Mouse (Mus musculus): ENCODE data around the gene Thegl. TPM values are rescaled to one million over a fixed set of nuclear protein-coding genes. Genes with fewer than 3 reads are reported as not detected.
"Not testable (repeated sequence)": the region's sequence is repeated elsewhere in the genome, so short reads cannot be mapped to it uniquely, and the experiment has no call there.

The Thegl gene
- 0.12 TPM in 1 of 2 replicates, not detected in the other for polyA plus RNA-seq (2016; fragmentation: Nextera tagmentation; extraction: Ambion mirVana)

DNA sequence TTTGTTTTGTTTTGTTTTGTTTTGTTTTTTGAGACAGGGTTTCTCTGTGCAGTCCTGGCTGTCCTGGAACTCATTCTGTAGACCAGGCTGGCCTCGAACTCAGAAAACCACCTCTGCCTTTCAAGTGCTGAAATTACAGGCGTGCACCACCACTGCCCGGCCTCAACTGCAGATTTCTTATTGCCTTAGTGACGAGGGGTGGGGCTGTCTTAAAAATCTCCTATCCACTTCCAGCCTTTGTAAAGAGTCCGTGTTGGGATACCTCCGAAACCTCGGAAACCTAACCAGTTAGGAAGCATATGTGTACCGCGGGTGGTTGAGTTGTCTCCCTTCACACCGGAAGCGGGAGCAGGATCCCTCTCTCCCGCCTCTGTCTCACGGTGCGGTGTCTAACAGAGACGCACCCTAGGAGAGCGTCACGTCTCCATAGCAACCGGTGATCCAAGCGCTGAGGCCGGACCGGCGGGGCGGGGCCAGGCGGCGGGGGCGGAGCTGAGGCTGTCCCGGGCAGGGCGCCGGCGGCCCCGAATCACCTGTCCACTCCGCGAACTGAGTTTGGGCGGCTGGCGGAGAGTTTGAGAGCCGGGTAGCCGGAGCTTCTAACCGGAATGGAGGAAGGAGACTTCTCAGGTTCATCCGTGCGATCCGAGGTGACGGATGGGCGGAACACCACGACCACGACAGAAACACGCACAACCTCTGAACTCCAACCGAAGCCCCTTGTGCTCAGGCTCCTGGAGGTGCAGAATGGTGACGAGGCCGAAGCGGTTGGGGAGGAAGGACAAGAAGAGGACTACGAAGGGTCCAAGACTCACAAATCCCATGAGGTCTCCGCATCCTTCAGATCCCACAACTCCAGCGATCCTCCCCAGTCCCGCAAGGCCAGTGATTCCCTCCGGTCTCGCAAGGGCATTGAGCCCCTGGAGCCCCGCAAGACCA lies at the start of gene Thegl:
Thegl (plus strand) TSS at position 480 of the 939 bp plus-strand sequence.
- peaks cover 27% of the 10 kb centered on the region for H3K27me3 ChIP-seq (ENCODE audit: low read depth, poor library complexity, severe bottlenecking)
- H3K27ac ChIP-seq (replicated peaks): 0 out of 2 replicates have a peak within 1 kb of the TSS, but pooled peaks have one; percentile 4
- 10% methylated on average over 57 of the region's 57 CpGs for WGBS
- H3K4me1 ChIP-seq: peaks cover 12% of the 10 kb centered on the region
- peak within 1 kb of the TSS; percentile 66 for H3K4me3 ChIP-seq
- H3K9me3 ChIP-seq (replicated peaks): no peaks in the 10 kb centered on the region
- no peaks in the 10 kb centered on the region for H3K36me3 ChIP-seq
- DNase-seq (ENCODE audit: low spot score): peak; percentile 86

DNA sequence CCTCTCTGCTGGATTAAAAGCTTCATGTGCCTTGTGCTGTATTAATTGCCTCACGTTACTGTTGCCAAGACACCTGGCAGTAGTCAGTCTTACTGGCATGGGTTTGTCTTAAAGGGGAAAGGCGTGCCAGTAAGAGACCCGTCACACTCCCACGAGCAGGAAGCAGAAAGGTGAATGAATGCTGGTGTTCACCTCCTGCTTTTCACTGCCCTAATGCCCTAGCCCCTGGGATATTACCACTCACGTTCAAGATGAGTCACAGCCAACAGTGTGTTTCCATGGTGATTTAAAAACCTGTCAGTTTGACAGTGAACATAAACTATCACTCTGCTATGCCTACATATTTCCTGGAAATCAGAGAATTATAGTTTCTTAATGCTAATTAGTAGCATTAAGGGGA lies 46.6 kb upstream of the Thegl start:
- Histone ChIP-seq H3K27ac (replicated peaks) (no peak overlapping the region), H3K4me3 (no peak overlapping the region), H3K4me1 (peaks cover 10% of the 10 kb centered on the region), H3K36me3 (peaks cover 76% of the 10 kb centered on the region), H3K9me3 (replicated peaks) (no peaks in the 10 kb centered on the region), H3K27me3 (ENCODE audit: low read depth, poor library complexity, severe bottlenecking) (no peaks in the 10 kb centered on the region)
- DNase-seq (ENCODE audit: low spot score): no peak
- WGBS: 84% methylated on average over 5 of the region's 5 CpGs

DNA sequence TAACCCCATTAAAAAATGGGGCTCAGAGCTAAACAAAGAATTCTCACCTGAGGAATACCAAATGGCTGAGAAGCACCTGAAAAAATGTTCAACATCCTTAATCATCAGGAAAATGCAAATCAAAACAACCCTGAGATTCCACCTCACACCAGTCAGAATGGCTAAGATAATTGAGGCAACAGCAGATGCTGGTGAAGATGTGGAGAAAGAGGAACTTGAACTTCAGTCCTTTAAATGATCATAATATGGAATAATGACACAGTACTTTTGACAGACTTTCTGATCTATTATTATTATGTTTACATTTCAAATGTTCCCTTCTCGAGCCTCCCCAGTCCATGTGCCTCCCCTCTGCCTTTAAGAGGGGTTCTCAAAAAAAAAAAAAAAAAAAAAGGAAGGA lies 44.7 kb upstream of the Thegl start:
- not testable (repeated sequence) for H3K4me3 ChIP-seq; H3K27me3 ChIP-seq (ENCODE audit: low read depth, poor library complexity, severe bottlenecking); DNase-seq (ENCODE audit: low spot score); H3K27ac ChIP-seq (replicated peaks); H3K9me3 ChIP-seq (replicated peaks)
- H3K36me3 ChIP-seq: peaks cover 58% of the 10 kb centered on the region
- H3K4me1 ChIP-seq: peaks cover 18% of the 10 kb centered on the region
- WGBS: 88% methylated on average over 1 of the region's 1 CpGs

DNA sequence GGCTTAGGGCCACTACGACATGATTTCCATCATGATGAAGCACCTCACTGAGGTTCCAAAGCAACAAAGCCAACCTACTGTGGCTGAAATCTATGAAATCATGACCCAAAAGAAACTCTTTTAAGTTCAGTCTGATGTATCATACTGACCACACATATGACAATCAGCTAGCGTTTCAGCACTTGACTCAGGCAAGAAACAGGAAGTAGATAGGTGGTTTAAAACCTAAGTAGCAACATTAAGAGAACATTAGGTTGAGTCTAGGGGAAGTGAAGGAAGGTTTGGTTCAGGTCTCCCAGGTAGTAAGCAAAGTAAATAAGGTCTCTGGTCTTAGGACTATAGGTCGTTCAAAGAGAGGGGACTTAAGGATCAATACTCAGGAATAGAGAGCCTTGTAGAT lies 42.3 kb upstream of the Thegl start:
- peak overlapping the region; percentile 73 for H3K4me3 ChIP-seq
- no peaks in the 10 kb centered on the region for H3K9me3 ChIP-seq (replicated peaks)
- no peaks in the 10 kb centered on the region for H3K27me3 ChIP-seq (ENCODE audit: low read depth, poor library complexity, severe bottlenecking)
- peaks cover 55% of the 10 kb centered on the region for H3K36me3 ChIP-seq
- DNase-seq (ENCODE audit: low spot score): no peak
- no peak overlapping the region for H3K27ac ChIP-seq (replicated peaks)
- peaks cover 18% of the 10 kb centered on the region for H3K4me1 ChIP-seq
- WGBS: 64% methylated on average over 3 of the region's 3 CpGs

DNA sequence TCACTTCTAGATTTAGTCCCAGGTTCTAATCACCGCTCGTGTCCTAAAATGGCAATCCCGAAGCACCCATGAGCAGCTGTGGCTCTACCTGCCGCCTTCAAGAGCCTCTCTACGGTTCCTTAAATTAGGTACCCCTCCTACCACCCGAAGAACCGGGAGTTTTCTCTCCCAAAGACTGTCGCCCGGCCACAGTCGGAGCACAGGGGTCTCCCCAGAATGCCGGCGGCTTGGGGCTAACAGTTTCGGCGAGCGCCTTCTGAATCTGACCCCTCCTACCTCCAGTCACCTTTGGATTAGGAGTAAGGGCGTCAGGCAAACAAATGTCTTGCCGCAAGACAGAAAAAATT lies 41.6 kb upstream of the Thegl start:
- WGBS: 5% methylated on average over 17 of the region's 17 CpGs
- Histone ChIP-seq H3K27me3 (ENCODE audit: low read depth, poor library complexity, severe bottlenecking) (no peaks in the 10 kb centered on the region), H3K36me3 (peaks cover 55% of the 10 kb centered on the region), H3K4me3 (peak overlapping the region; percentile 73), H3K27ac (replicated peaks) (peak overlapping the region; percentile 89), H3K9me3 (replicated peaks) (no peaks in the 10 kb centered on the region), H3K4me1 (peaks cover 18% of the 10 kb centered on the region)
- no peak for DNase-seq (ENCODE audit: low spot score)

DNA sequence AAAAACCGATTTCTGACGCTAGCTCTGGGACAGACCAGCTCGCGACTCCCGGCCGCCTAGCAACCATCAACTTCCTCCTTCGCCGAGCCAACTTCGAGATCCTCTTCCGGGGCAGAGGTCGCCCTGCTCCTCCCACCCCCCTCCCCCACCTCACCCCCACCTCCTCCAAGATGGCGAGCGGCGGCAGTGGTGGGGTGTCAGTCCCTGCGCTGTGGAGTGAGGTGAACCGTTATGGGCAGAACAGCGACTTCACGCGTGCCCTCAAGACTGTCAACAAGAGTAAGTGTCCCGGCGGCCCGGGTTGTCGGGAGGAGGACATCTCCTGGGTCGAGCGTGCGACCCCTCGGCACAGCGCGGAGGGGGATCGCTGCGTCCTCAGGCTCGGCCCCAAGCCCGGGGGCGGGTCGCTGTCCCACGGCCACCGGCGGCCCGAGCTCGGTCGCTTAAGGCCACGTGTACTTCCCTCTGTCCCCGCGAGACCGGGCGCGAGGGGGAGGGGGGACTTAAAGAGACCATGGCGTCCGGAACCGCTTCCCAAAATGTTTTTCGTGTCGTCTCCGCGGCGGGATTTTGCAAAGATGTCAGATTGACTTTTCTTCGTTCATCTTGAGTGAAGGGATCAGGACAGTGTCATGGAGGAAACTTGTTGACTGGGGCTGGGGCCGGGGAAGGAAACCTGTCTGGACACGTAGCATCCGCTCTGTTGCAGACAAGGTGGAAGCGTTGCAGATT lies 41.1 kb upstream of the Thegl start, which contains the start of gene Srp72:
Srp72 (plus strand) TSS at position 130 of the 732 bp plus-strand sequence.
- peak; percentile 93 for DNase-seq (ENCODE audit: low spot score)
- peaks cover 55% of the 10 kb centered on the region for H3K36me3 ChIP-seq
- peak within 1 kb of the TSS; percentile 89 for H3K27ac ChIP-seq (replicated peaks)
- peaks cover 18% of the 10 kb centered on the region for H3K4me1 ChIP-seq
- H3K9me3 ChIP-seq (replicated peaks): no peaks in the 10 kb centered on the region
- H3K27me3 ChIP-seq (ENCODE audit: low read depth, poor library complexity, severe bottlenecking): no peaks in the 10 kb centered on the region
- peak within 1 kb of the TSS; percentile 73 for H3K4me3 ChIP-seq
- WGBS: under 1% methylated on average over 60 of the region's 60 CpGs

DNA sequence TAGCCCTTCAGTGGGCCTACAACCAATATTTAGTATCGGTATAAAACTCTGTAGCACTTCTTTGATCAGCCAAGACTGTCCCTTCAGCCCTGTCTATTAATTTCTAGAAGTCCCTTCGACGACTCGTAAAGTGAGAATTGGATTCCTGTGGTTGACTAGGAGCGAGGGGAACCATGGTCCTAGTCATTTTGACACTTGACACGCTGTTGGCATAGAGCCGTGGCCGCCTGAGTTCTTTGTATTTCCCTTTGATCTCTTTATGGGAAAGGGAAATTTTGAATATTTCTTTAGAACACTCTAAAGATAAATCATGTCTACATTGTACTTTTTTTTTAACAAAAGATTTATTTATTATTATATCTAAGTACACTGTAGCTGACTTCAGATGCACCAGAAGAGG lies 40.1 kb upstream of the Thegl start:
- WGBS: 89% methylated on average over 8 of the region's 8 CpGs
- Histone ChIP-seq H3K36me3 (peaks cover 55% of the 10 kb centered on the region), H3K27me3 (ENCODE audit: low read depth, poor library complexity, severe bottlenecking) (no peaks in the 10 kb centered on the region), H3K27ac (replicated peaks) (no peak overlapping the region), H3K9me3 (replicated peaks) (no peaks in the 10 kb centered on the region), H3K4me1 (peaks cover 18% of the 10 kb centered on the region), H3K4me3 (peak overlapping the region; percentile 73)
- no peak for DNase-seq (ENCODE audit: low spot score)

DNA sequence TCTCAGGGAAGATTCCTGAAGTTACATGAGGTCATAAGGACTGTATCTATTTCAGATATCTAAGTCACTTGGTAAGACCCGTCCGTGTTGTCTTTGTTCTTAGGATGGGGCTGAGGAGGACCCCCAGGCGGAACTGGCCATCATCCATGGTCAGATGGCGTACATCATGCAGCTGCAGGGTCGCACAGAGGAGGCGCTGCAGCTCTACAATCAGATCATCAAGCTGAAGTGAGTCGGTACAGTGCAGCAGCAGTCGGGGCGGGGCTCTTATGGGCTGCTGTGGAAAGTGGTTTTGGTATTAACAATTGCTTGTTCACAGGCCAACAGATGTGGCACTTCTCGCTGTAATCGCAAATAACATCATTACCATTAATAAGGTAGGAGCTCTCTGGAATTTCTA lies 31.8 kb upstream of the Thegl start:
- 91% methylated on average over 11 of the region's 11 CpGs for WGBS
- Histone ChIP-seq H3K4me3 (no peak overlapping the region), H3K36me3 (peaks cover 94% of the 10 kb centered on the region), H3K27ac (replicated peaks) (no peak overlapping the region), H3K9me3 (replicated peaks) (no peaks in the 10 kb centered on the region), H3K4me1 (no peaks in the 10 kb centered on the region), H3K27me3 (ENCODE audit: low read depth, poor library complexity, severe bottlenecking) (no peaks in the 10 kb centered on the region)
- DNase-seq (ENCODE audit: low spot score): no peak

DNA sequence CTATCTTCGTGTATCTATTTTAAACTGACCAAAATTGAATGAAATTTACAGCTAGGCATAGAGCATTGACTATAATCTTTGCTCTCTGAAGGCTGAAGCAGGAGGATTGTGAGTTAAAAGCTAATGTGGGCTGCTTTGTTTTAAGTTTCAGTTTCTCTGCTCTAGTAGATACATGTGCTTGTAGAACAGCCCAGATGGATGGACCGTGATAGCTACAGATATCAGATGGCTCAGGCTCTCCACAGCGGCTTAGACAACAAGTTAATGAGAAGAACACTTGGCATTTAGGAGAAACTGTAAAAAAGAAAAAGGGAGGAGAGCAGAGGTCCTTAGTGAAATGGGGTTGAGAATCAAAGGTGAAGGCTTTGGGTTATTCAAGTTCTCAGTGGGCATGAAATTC lies 25.0 kb upstream of the Thegl start:
- Histone ChIP-seq H3K4me3 (no peak overlapping the region), H3K36me3 (peaks cover 95% of the 10 kb centered on the region), H3K27ac (replicated peaks) (no peak overlapping the region), H3K4me1 (no peaks in the 10 kb centered on the region), H3K9me3 (replicated peaks) (no peaks in the 10 kb centered on the region), H3K27me3 (ENCODE audit: low read depth, poor library complexity, severe bottlenecking) (no peaks in the 10 kb centered on the region)
- DNase-seq (ENCODE audit: low spot score): no peak
- WGBS: 96% methylated on average over 3 of the region's 3 CpGs

DNA sequence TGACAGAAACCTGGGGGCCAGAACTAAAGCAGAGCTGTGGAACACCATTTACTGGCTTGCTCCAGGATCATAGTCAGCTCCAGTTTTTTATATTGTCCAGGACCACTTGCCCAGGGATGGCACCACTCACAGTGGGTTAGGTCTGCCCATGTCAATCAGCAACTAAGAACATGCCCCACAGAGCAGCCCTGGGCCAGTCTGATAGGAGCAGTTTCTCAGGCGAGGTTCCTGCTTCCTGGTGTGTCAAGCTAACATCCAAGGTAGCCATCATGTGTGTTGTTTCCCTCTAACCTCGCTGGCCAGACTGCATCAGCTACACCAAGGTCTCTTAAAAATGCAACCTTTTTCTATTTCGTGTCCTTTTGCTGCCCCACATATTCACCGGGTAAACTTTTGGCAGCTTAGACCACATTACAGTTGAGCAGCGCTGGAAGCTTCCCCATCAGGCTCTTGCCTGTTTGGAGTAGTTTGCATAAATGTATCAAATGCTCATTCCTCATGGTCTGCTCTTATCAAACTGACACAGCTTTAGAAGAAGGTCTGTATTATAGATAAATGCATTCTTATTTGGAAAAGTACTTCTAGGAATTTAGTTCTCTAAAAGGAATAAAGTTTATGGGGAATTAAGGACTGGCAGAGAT lies 22.5 kb upstream of the Thegl start:
- Histone ChIP-seq H3K36me3 (peaks cover 96% of the 10 kb centered on the region), H3K4me3 (no peak overlapping the region), H3K27me3 (ENCODE audit: low read depth, poor library complexity, severe bottlenecking) (no peaks in the 10 kb centered on the region), H3K9me3 (replicated peaks) (no peaks in the 10 kb centered on the region), H3K27ac (replicated peaks) (no peak overlapping the region), H3K4me1 (no peaks in the 10 kb centered on the region)
- 93% methylated on average over 5 of the region's 5 CpGs for WGBS
- DNase-seq (ENCODE audit: low spot score): no peak

DNA sequence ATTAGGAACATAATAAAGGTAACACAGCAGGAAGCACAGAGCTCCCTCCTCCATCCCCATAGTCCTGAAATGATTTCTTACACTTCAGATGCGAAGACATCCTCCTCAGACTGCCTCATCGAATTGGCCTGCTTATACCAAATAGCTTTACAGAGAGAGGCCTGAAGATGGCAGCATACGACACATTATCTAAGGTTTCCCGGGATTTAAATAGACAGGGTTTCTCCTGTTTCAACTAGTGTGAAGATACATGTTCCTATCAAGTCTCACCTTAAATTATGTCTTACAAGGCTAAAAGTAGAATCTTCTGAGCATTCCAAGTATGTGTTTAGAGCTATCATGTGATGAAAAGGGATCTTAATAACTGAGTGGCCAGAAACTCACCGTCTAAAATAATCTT lies 17.4 kb upstream of the Thegl start:
- no peak overlapping the region for H3K4me3 ChIP-seq
- H3K27ac ChIP-seq (replicated peaks): no peak overlapping the region
- 0 out of 2 replicates have a peak, but pooled peaks cover 2% of the 10 kb centered on the region for H3K9me3 ChIP-seq (replicated peaks)
- no peaks in the 10 kb centered on the region for H3K4me1 ChIP-seq
- WGBS: 60% methylated on average over 5 of the region's 5 CpGs
- DNase-seq (ENCODE audit: low spot score): no peak
- peaks cover 80% of the 10 kb centered on the region for H3K36me3 ChIP-seq
- H3K27me3 ChIP-seq (ENCODE audit: low read depth, poor library complexity, severe bottlenecking): no peaks in the 10 kb centered on the region

DNA sequence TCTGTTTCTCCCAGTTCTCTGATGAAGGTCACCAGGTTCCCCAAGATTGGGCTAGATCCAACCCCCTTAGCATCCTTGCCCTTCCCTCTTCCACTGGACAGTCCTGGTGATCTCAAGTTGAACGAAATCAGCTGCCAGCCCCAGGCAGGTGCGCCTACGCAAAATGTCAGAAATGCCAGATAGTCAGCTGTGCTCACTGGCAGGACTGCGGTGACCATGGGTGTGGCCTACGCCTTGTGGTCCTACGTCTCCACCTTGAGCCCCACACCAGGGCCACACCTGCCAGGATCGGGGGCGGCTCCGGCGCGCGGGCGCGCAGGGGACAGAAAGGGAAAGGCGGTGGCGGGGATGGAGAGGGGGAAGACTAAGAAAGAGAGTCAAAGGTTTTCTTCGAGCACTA lies 14.6 kb upstream of the Thegl start:
- 93% methylated on average over 17 of the region's 17 CpGs for WGBS
- H3K4me1 ChIP-seq: no peaks in the 10 kb centered on the region
- no peak for DNase-seq (ENCODE audit: low spot score)
- 0 out of 2 replicates have a peak, but pooled peaks cover 2% of the 10 kb centered on the region for H3K9me3 ChIP-seq (replicated peaks)
- no peak overlapping the region for H3K27ac ChIP-seq (replicated peaks)
- H3K36me3 ChIP-seq: peaks cover 53% of the 10 kb centered on the region
- H3K27me3 ChIP-seq (ENCODE audit: low read depth, poor library complexity, severe bottlenecking): no peaks in the 10 kb centered on the region
- no peak overlapping the region for H3K4me3 ChIP-seq

All from midbrain, embryonic 10.5 days (tissue).